Mouse (Mus musculus) forebrain, postnatal 0 days (tissue): Measurements from ENCODE around the gene Pex12. TPM values are rescaled to one million over a fixed set of nuclear protein-coding genes. Genes with fewer than 3 reads are reported as not detected.
"Not testable (repeated sequence)": the region's sequence is repeated elsewhere in the genome, so short reads cannot be mapped to it uniquely, and the experiment has no call there.

Experiments used
- ATAC-seq: fragments of 200-750 bp; cut with Nextera tagmentation; 2 replicates; pipeline ENCODE4 v1.8.0; 2017; ENCODE audit warnings: mild to moderate bottlenecking, moderate library complexity
- DNase-seq: peaks from one replicate; pipeline ENCODE4 v3.0.0-alpha.2; 2015
- H3K27ac ChIP-seq: fragments of 300-500 bp; sonication (generic); 2 replicates; pipeline ENCODE4 v1.5.1; 2014; ENCODE audit warnings: low read depth, mild to moderate bottlenecking, antibody characterized with exemption, low read length, moderate library complexity, mixed read lengths
- H3K27me3 ChIP-seq: fragments of 300-500 bp; sonication (generic); 2 replicates; pipeline ENCODE4 v1.6.1; 2014; ENCODE audit warnings: mild to moderate bottlenecking, low read length, mixed read lengths; ENCODE audit not compliant: insufficient read depth
- H3K36me3 ChIP-seq: fragments of 300-500 bp; sonication (generic); 2 replicates; pipeline ENCODE4 v1.6.1; 2014; ENCODE audit warnings: mild to moderate bottlenecking, moderate library complexity; ENCODE audit not compliant: insufficient read depth
- H3K4me1 ChIP-seq: fragments of 300-500 bp; sonication (generic); 2 replicates; pipeline ENCODE4 v1.6.1; 2014; ENCODE audit warnings: antibody characterized with exemption; ENCODE audit not compliant: insufficient read depth
- H3K4me2 ChIP-seq: fragments of 300-500 bp; sonication (generic); 2 replicates; pipeline ENCODE4 v1.6.1; 2014; ENCODE audit warnings: low read depth, mild to moderate bottlenecking, moderate library complexity
- H3K4me3 ChIP-seq: fragments of 300-500 bp; sonication (generic); 2 replicates; pipeline ENCODE4 v1.5.1; 2014; ENCODE audit warnings: low read depth, low read length, mixed read lengths
- H3K9ac ChIP-seq: fragments of 300-500 bp; sonication (generic); 2 replicates; pipeline ENCODE4 v1.6.1; 2014; ENCODE audit warnings: mild to moderate bottlenecking
- H3K9me3 ChIP-seq: fragments of 300-500 bp; sonication (generic); 2 replicates; pipeline ENCODE4 v1.6.1; 2016; ENCODE audit warnings: low read length
- CTCF ChIP-seq: sonication (generic); IDR thresholded peaks from 2 replicates; pipeline ENCODE4 v1.5.1; 2016; ENCODE audit warnings: antibody characterized with exemption, control low read depth, low read depth
- WGBS: fragments of 180-500 bp; shearing (Covaris S2); extraction: QIAGEN DNeasy Blood & Tissue Kit; methylation state at CpG from one replicate; pipeline ENCODE4 v1.1.7; 2014; 5-methylcytosine and 5-hydroxymethylcytosine counted together
- polyA plus RNA-seq: library from polyadenylated mRNA; unstranded; fragments of >200 nt; fragmentation: Nextera tagmentation; extraction: Ambion mirVana; gene quantifications from 2 replicates; pipeline ENCODE4 v1.2.1, GENCODE M21; 2015
- total RNA-seq: library from RNA; depleted of rRNA; stranded (reverse); fragments of >200 nt; gene quantifications from 2 replicates; pipeline ENCODE4 v1.2.3, GENCODE M21; 2014; rRNA removed

Pex12 gene
- total RNA-seq (8.8 and 12.8 TPM in 2 replicates), polyA plus RNA-seq (14.6 and 16.2 TPM in 2 replicates)

- DNase-seq (peak; percentile 98), ATAC-seq (peak; percentile 86)
- Histone ChIP-seq H3K4me1 (peaks cover 23% of the 10 kb centered on the region), H3K36me3 (no peaks in the 10 kb centered on the region), H3K27ac (peak within 1 kb of the TSS; percentile 98), H3K27me3 (no peaks in the 10 kb centered on the region), H3K9ac (peak within 1 kb of the TSS; percentile 93), H3K4me2 (peak within 1 kb of the TSS; percentile 52), H3K9me3 (no peaks in the 10 kb centered on the region), H3K4me3 (peak within 1 kb of the TSS; percentile 98)
- no peak for TF ChIP-seq CTCF
- WGBS: under 1% methylated on average over 51 of the region's 51 CpGs
These were observed at the start of gene Pex12 for GRCm38 (mm10) chr11:83302526-83303251. TSS of gene Pex12 (minus strand) at chr11:83302586.

GRCm38 (mm10) chr11:83341716-83342245 lies 39.4 kb upstream of the Pex12 start:
- no peak overlapping the region for H3K4me2 ChIP-seq
- H3K36me3 ChIP-seq: peaks cover 69% of the 10 kb centered on the region
- H3K9ac ChIP-seq: no peak overlapping the region
- H3K27ac ChIP-seq: no peak overlapping the region
- ATAC-seq (no peak), DNase-seq (no peak)
- H3K4me1 ChIP-seq: no peaks in the 10 kb centered on the region
- H3K9me3 ChIP-seq: no peaks in the 10 kb centered on the region
- H3K4me3 ChIP-seq: no peak overlapping the region
- H3K27me3 ChIP-seq: no peaks in the 10 kb centered on the region
- no peak for TF ChIP-seq CTCF
- WGBS: 33% methylated on average over 3 of the region's 3 CpGs

- H3K36me3 ChIP-seq: peaks cover 80% of the 10 kb centered on the region
- DNase-seq (no peak), ATAC-seq (no peak)
- no peaks in the 10 kb centered on the region for H3K27me3 ChIP-seq
- no peak overlapping the region for H3K9ac ChIP-seq
- H3K4me1 ChIP-seq: no peaks in the 10 kb centered on the region
- 29% methylated on average over 2 of the region's 2 CpGs for WGBS
- H3K4me3 ChIP-seq: no peak overlapping the region
- TF ChIP-seq CTCF: no peak
- no peak overlapping the region for H3K27ac ChIP-seq
- no peaks in the 10 kb centered on the region for H3K9me3 ChIP-seq
- H3K4me2 ChIP-seq: no peak overlapping the region
These were observed 37.3 kb upstream of the Pex12 start for GRCm38 (mm10) chr11:83339705-83340104.

GRCm38 (mm10) chr11:83335826-83336225 lies 33.4 kb upstream of the Pex12 start:
- Histone ChIP-seq H3K36me3 (peaks cover 63% of the 10 kb centered on the region), H3K4me2 (no peak overlapping the region), H3K27ac (no peak overlapping the region), H3K27me3 (no peaks in the 10 kb centered on the region), H3K4me1 (no peaks in the 10 kb centered on the region), H3K9ac (no peak overlapping the region), H3K9me3 (no peaks in the 10 kb centered on the region), H3K4me3 (no peak overlapping the region)
- 80% methylated on average over 7 of the region's 7 CpGs for WGBS
- no peak for DNase-seq
- ATAC-seq: no peak
- TF ChIP-seq CTCF: no peak

- no peak for ATAC-seq
- Histone ChIP-seq H3K27me3 (no peaks in the 10 kb centered on the region), H3K4me1 (no peaks in the 10 kb centered on the region), H3K9ac (no peak overlapping the region), H3K4me3 (no peak overlapping the region), H3K36me3 (peaks cover 54% of the 10 kb centered on the region), H3K27ac (no peak overlapping the region), H3K9me3 (no peaks in the 10 kb centered on the region), H3K4me2 (no peak overlapping the region)
- 54% methylated on average over 3 of the region's 3 CpGs for WGBS
- peak; percentile 78 for TF ChIP-seq CTCF
- DNase-seq: peak; percentile 80
These were observed 25.0 kb upstream of the Pex12 start for GRCm38 (mm10) chr11:83327427-83327826.

GRCm38 (mm10) chr11:83326692-83327091 lies 24.3 kb upstream of the Pex12 start:
- 0 out of 2 replicates have a peak, but pooled peaks have one; percentile 3 for TF ChIP-seq CTCF
- not testable (repeated sequence) for H3K9me3 ChIP-seq, H3K27me3 ChIP-seq, DNase-seq, H3K4me3 ChIP-seq, H3K27ac ChIP-seq, H3K4me2 ChIP-seq, H3K4me1 ChIP-seq, ATAC-seq, H3K9ac ChIP-seq
- 88% methylated on average over 3 of the region's 3 CpGs for WGBS
- peaks cover 60% of the 10 kb centered on the region for H3K36me3 ChIP-seq

- no peak overlapping the region for H3K4me3 ChIP-seq
- H3K36me3 ChIP-seq: peaks cover 49% of the 10 kb centered on the region
- no peaks in the 10 kb centered on the region for H3K9me3 ChIP-seq
- H3K27ac ChIP-seq: no peak overlapping the region
- no peak for TF ChIP-seq CTCF
- no peak for DNase-seq
- H3K27me3 ChIP-seq: no peaks in the 10 kb centered on the region
- no peaks in the 10 kb centered on the region for H3K4me1 ChIP-seq
- H3K9ac ChIP-seq: no peak overlapping the region
- H3K4me2 ChIP-seq: no peak overlapping the region
- no peak for ATAC-seq
- 83% methylated on average over 4 of the region's 4 CpGs for WGBS
These were observed 16.7 kb upstream of the Pex12 start for GRCm38 (mm10) chr11:83319048-83319447.
